Mouse (Mus musculus): Measurements from ENCODE around the gene Prickle3. TPM values are rescaled to one million over a fixed set of nuclear protein-coding genes. Genes with fewer than 3 reads are reported as not detected.

Prickle3 gene
- 1 to 10 TPM; 1.9 to 2.5 TPM for total RNA-seq (2021)
- long read RNA-seq, experiment 1, partial matches to known transcripts, result 0 of 6 reads
- long read RNA-seq, experiment 1, other reads (novel, unspliced or antisense), result 1 of 6 reads
- long read RNA-seq, experiment 2, partial matches to known transcripts, result 0 of 2 reads
- long read RNA-seq, experiment 2, other reads (novel, unspliced or antisense), result 1 of 2 reads

GRCm38 (mm10) chrX:7657221-7657639 is at the start of gene Prickle3:
Prickle3 (plus strand) TSS chrX:7657260.
- no peak for DNase-seq (ENCODE audit: low spot score in 2 of 2)

DNA sequence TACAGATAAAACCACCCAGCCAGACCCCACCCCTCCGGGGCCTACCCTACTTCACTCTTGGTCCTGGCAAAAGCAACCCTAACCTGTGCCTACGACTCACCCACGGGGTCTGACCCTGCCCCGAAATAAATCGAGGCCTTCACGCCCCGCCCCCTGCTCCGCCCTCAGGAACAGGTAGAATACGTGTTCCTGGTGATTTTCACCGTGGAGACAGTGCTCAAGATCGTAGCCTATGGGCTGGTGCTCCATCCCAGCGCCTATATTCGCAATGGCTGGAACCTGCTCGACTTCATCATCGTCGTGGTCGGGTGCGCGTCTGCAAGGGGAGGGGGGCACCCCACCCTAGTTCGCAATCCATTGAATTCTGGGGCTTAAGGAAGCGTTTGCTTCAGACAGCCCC is 47.0 kb upstream of the Prickle3 start:
- DNase-seq (ENCODE audit: low spot score in 2 of 2), result no peak

GRCm38 (mm10) chrX:7610536-7611258 is 46.4 kb upstream of the Prickle3 start:
- no peak for DNase-seq (ENCODE audit: low spot score in 2 of 2)

- DNase-seq (ENCODE audit: low spot score in 2 of 2), result no peak
Measured at GRCm38 (mm10) chrX:7617889-7618551, 39.0 kb upstream of the Prickle3 start.

DNA sequence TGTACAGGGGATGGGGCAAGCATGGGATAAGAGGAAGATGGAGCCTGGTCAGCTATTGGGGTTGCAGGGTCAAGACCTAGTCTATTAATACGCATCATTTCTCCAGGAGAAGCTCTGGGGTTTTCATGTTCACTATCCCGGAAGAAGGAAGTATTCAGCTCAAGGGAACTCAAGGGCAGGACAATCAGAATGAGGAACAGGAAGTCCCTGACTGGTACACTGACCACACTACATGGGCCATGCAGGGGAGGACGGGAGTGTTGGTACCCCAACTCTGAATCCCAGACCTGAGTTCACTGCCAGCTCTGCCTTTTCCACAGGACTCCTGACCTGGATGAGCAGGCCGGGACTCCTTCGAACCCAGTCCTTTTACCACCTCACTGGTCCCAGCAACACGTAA is 24.5 kb upstream of the Prickle3 start:
- DNase-seq (ENCODE audit: low spot score in 2 of 2), result no peak

DNA sequence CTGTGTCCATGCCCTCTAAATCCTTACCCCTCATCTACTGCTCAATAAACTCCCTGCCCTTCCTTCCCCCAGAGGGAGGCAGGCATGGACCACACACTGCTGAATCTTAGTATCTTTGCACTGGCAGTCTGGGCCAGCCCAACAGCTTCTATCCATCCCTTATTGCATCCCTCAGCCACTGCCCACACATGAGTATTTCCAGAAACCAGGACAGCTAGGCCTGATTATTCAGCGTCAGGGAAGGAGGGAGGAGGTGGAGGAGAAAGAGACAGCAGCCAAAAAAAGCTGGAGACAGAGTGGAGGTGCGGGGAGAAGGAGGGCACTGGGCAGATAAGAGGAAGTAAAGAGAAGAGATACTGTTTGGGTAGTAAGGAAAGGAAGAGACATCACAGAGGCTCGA is 22.0 kb upstream of the Prickle3 start:
- DNase-seq (ENCODE audit: low spot score in 2 of 2), result peak in 1 of 2 experiments; percentile 74

DNA sequence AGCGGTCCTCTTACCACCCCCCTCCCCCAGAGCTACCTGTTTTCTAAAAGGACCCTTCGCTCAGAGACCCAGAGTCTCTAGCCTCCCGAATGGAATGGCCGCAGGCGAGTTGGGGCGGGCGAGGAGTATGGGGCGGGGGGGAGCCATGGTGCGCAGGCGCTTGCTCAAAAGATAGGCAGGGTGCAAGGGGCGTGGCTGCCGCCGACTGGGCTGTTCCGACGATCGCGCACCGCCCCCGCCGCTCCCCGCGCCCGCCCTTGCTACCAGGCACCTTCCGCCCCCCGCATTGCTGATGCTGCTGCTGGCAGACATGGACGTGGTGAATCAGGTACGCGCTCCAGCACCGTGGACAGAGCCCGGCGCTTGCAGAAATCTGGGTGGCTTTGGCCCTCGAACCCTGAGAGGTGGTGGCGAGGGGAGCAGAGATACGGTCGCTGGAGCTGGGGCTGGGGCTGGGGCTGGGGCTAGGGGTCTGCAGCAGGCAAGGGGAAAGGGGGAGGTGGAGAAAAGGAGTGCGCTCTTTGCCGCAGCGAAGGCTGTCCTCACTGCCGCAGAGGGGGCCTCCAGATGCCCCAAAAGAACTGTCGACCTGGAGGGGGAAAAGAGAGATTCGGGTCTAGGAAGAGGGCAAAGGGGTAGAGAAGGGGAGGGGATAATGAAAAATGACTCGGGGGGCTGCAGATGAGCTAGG is 18.5 kb upstream of the Prickle3 start, which contains the start of gene Syp:
TSS of gene Syp (plus strand) at position 71 of the 691 bp plus-strand sequence.
- peak; percentile 84 to 85 for DNase-seq (ENCODE audit: low spot score in 2 of 2)

GRCm38 (mm10) chrX:7639536-7640325 is 17.3 kb upstream of the Prickle3 start:
- peak in 1 of 2 experiments; percentile 18 for DNase-seq (ENCODE audit: low spot score in 2 of 2)

DNA sequence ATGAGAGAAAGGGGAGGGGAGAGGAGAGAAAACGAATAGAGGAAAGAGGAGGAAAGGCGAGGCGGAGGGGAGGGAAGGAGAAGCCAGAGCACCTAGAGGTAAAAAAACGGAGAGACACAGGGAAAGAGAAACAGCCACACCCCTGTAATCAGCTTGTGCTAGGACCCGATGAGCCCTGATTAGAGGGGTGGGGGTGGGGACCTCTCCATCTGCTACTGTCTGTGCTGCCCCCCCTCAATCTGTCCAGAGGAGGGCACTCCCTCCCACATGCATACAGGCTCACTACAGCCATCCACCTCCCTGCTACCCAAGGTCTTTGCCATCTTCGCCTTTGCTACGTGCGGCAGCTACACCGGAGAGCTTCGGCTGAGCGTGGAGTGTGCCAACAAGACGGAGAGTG is 16.3 kb upstream of the Prickle3 start:
- no peak for DNase-seq (ENCODE audit: low spot score in 2 of 2)

DNA sequence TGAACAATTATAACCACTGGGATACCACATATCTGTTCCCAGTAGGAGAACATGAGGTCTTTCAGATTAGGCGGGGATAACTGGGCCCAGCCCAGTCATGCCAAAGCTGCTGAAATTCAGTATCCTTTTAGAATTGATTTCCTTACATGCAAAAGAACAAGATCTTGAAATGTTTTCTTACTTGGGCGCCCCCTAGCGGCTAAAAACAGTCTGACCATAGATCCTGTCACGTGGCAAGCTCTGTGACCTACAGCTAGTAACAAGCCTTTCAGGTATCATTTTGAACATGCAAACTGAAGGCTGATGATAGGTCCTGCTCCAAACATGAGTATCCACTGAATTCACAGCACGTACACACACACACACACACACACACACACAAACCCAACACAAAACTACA is 11.7 kb upstream of the Prickle3 start:
- peak; percentile 74 to 80 for DNase-seq (ENCODE audit: low spot score in 2 of 2)

DNA sequence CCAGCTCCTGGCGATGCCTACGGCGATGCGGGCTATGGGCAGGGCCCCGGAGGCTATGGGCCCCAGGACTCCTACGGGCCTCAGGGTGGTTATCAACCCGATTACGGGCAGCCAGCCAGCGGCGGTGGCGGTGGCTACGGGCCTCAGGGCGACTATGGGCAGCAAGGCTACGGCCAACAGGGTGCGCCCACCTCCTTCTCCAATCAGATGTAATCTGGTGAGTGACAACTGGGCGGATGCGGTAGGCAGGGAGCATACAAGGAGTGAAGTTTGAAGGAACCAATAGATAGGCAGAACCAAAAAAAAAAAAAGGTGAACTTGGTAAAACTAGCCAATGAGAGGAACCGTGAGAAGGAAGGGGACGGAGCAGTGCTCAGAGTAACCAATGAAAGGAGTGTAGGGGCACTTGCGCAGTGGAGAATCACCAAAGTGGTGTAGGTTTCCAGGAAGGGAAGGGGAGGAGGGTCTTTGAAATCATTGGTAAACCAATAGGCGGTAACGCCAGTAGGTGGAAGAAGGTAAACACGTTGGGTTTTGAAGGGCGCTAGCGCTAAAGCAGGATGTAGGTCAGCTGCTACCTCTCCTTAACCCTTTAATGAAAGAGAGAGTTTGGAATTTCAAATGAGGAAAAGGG is 8.3 kb upstream of the Prickle3 start:
- DNase-seq (ENCODE audit: low spot score in 2 of 2), result peak; percentile 29 to 51

GRCm38 (mm10) chrX:7658031-7658784 is 1.1 kb downstream of the Prickle3 start:
- no peak for DNase-seq (ENCODE audit: low spot score in 2 of 2)

GRCm38 (mm10) chrX:7658785-7659589 is 1.9 kb downstream of the Prickle3 start:
- DNase-seq (ENCODE audit: low spot score in 2 of 2), result no peak

GRCm38 (mm10) chrX:7661086-7661485 is 4.0 kb downstream of the Prickle3 start:
- DNase-seq (ENCODE audit: low spot score in 2 of 2), result no peak

GRCm38 (mm10) chrX:7662936-7663335 is 5.9 kb downstream of the Prickle3 start:
- DNase-seq (ENCODE audit: low spot score in 2 of 2), result no peak

GRCm38 (mm10) chrX:7664791-7665190 is 7.7 kb downstream of the Prickle3 start:
- no peak for DNase-seq (ENCODE audit: low spot score in 2 of 2)

DNA sequence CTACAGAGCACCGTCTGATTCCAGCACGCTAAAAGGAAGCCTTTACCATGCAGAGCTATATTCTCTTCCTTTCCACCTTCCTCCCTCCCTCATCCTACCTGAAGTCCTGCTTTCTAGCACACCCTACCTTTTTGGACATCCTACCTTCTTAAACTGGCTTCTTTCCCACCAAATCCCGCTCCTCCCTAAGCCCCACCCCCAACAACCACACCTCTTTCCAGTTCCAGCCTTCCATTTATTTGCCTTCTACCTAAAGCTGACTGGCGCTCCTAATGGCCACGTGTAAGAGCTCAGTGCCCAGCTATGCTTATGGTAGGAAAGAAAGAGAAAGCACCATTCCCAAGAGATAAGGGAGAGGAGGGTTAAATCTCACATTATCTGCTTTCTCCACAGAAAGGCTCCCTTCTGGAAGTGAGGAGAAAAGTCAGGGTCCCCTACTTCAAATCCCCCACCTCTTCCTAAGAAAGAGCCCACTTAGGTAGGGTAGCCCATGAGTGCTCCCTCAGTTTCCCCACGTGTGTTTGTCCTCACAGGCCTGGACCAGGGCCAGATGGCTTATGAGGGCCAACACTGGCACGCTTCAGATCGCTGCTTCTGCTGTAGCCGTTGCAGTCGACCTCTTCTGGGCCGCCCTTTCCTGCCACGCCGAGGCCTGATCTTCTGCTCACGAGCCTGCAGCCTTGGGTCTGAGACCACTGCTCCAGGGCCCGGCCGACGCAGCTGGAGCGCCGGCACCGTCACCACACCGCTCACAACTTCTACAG is 8.9 kb downstream of the Prickle3 start:
- no peak for DNase-seq (ENCODE audit: low spot score in 2 of 2)

DNA sequence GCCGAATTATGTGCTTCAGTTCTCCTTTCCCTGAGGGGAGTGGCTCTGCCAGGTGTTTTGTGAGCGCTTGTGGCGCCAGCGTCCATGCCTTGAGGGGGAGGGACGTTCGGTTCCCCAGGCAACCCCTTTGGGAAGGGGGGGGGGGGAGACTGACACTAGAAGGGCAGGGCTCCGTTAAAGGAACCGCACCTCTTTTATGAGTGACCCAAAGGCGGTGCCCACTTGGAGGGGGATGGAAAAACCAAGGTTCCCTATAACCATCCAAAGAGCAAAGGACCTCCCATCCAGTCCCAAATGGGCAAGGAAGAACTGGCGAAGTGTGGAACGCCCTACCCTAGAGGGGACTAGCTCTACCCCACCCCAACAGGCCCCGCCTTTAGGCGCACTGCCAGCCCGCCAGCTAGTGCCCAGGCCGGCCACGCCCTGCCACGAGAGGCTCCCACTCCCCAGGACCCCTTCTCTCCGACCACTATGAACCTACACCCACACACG is 13.4 kb downstream of the Prickle3 start:
- peak in 1 of 2 experiments; percentile 12 for DNase-seq (ENCODE audit: low spot score in 2 of 2)

Measured in left cerebral cortex, adult 18-20 months (tissue).